Mouse (Mus musculus): ENCODE measurements around the gene D6Ertd527e. TPM values are rescaled to one million over a fixed set of nuclear protein-coding genes. Genes with fewer than 3 reads are reported as not detected.
A peak's percentile ranks its signal among the peaks of the same experiment; 100 is the strongest.

D6Ertd527e gene
- polyA plus RNA-seq, 1 experiment from 2014 or later, result 0.53 TPM

GRCm38 (mm10) chr6:87133520-87133919, 29.0 kb downstream of the D6Ertd527e start:
- DNase-seq (no peak), ATAC-seq (ENCODE audit: insufficient read depth) (no peak)
- no peak overlapping the region for H3K4me3 ChIP-seq (ENCODE audit: low read depth, low read length)
- no peak overlapping the region for H3K9ac ChIP-seq
- no peaks in the 10 kb centered on the region for H3K27me3 ChIP-seq (ENCODE audit: insufficient read depth, low read length)
- TF ChIP-seq CTCF (IDR thresholded peaks at IDR 0.05; ENCODE audit: low read depth), result no peak
- no peak overlapping the region for H3K27ac ChIP-seq (ENCODE audit: low read depth)
- WGBS, result 76% methylated on average over 3 of the region's 3 CpGs
- H3K36me3 ChIP-seq (ENCODE audit: insufficient read depth), result peaks cover 20% of the 10 kb centered on the region; the same call in 1 of the 2 replicates
- no peak overlapping the region for H3K4me2 ChIP-seq
- no peaks in the 10 kb centered on the region for H3K4me1 ChIP-seq (ENCODE audit: insufficient read depth)
- H3K9me3 ChIP-seq (ENCODE audit: low read depth, low read length), result no peaks in the 10 kb centered on the region

- H3K9ac ChIP-seq, result no peak overlapping the region
- no peak overlapping the region for H3K4me3 ChIP-seq (ENCODE audit: low read depth, low read length)
- no peak for TF ChIP-seq CTCF (IDR thresholded peaks at IDR 0.05; ENCODE audit: low read depth)
- no peaks in the 10 kb centered on the region for H3K27me3 ChIP-seq (ENCODE audit: insufficient read depth, low read length)
- no peak overlapping the region for H3K27ac ChIP-seq (ENCODE audit: low read depth)
- no peak for ATAC-seq (ENCODE audit: insufficient read depth)
- WGBS, result 72% methylated on average over 12 of the region's 12 CpGs
- H3K36me3 ChIP-seq (ENCODE audit: insufficient read depth), result peaks cover 20% of the 10 kb centered on the region; the same call in 1 of the 2 replicates
- DNase-seq, result no peak
- no peaks in the 10 kb centered on the region for H3K9me3 ChIP-seq (ENCODE audit: low read depth, low read length)
- H3K4me2 ChIP-seq, result no peak overlapping the region
- H3K4me1 ChIP-seq (ENCODE audit: insufficient read depth), result no peaks in the 10 kb centered on the region
Measured at GRCm38 (mm10) chr6:87133966-87134546, 29.5 kb downstream of the D6Ertd527e start.

GRCm38 (mm10) chr6:87138479-87138878, 33.9 kb downstream of the D6Ertd527e start:
- 70% methylated on average over 5 of the region's 5 CpGs for WGBS
- no peaks in the 10 kb centered on the region for H3K9me3 ChIP-seq (ENCODE audit: low read depth, low read length)
- peaks cover 20% of the 10 kb centered on the region; the same call in 1 of the 2 replicates for H3K36me3 ChIP-seq (ENCODE audit: insufficient read depth)
- H3K27me3 ChIP-seq (ENCODE audit: insufficient read depth, low read length), result no peaks in the 10 kb centered on the region
- no peak for TF ChIP-seq CTCF (IDR thresholded peaks at IDR 0.05; ENCODE audit: low read depth)
- no peak overlapping the region for H3K4me2 ChIP-seq
- no peak overlapping the region for H3K4me3 ChIP-seq (ENCODE audit: low read depth, low read length)
- DNase-seq (no peak), ATAC-seq (ENCODE audit: insufficient read depth) (no peak)
- 0 out of 2 replicates have a peak, but pooled peaks cover 6% of the 10 kb centered on the region for H3K4me1 ChIP-seq (ENCODE audit: insufficient read depth)
- no peak overlapping the region for H3K9ac ChIP-seq
- no peak overlapping the region for H3K27ac ChIP-seq (ENCODE audit: low read depth)

- DNase-seq, result peak; percentile 50
- no peak overlapping the region for H3K4me3 ChIP-seq (ENCODE audit: low read depth, low read length)
- peaks cover 11% of the 10 kb centered on the region for H3K4me1 ChIP-seq (ENCODE audit: insufficient read depth)
- no peaks in the 10 kb centered on the region for H3K9me3 ChIP-seq (ENCODE audit: low read depth, low read length)
- no peak overlapping the region for H3K4me2 ChIP-seq
- H3K9ac ChIP-seq, result no peak overlapping the region
- no peak for TF ChIP-seq CTCF (IDR thresholded peaks at IDR 0.05; ENCODE audit: low read depth)
- H3K27me3 ChIP-seq (ENCODE audit: insufficient read depth, low read length), result no peaks in the 10 kb centered on the region
- no peak overlapping the region for H3K27ac ChIP-seq (ENCODE audit: low read depth)
- 49% methylated on average over 12 of the region's 12 CpGs for whole genome bisulfite sequencing
- ATAC-seq (ENCODE audit: insufficient read depth), result no peak
- H3K36me3 ChIP-seq (ENCODE audit: insufficient read depth), result peaks cover 16% of the 10 kb centered on the region; the same call in 1 of the 2 replicates
Measured at GRCm38 (mm10) chr6:87139796-87140553, 35.4 kb downstream of the D6Ertd527e start.

GRCm38 (mm10) chr6:87142239-87142638, 37.7 kb downstream of the D6Ertd527e start:
- WGBS, result 43% methylated on average over 5 of the region's 5 CpGs
- no peak overlapping the region for H3K9ac ChIP-seq
- H3K4me3 ChIP-seq (ENCODE audit: low read depth, low read length), result no peak overlapping the region
- no peaks in the 10 kb centered on the region for H3K9me3 ChIP-seq (ENCODE audit: low read depth, low read length)
- H3K36me3 ChIP-seq (ENCODE audit: insufficient read depth), result no peaks in the 10 kb centered on the region
- no peak overlapping the region for H3K4me2 ChIP-seq
- no peaks in the 10 kb centered on the region for H3K27me3 ChIP-seq (ENCODE audit: insufficient read depth, low read length)
- peaks cover 11% of the 10 kb centered on the region for H3K4me1 ChIP-seq (ENCODE audit: insufficient read depth)
- no peak for ATAC-seq (ENCODE audit: insufficient read depth)
- H3K27ac ChIP-seq (ENCODE audit: low read depth), result no peak overlapping the region
- peak; percentile 75 for DNase-seq
- no peak for TF ChIP-seq CTCF (IDR thresholded peaks at IDR 0.05; ENCODE audit: low read depth)

- WGBS, result 40% methylated on average over 13 of the region's 13 CpGs
- Histone ChIP-seq H3K9me3 (ENCODE audit: low read depth, low read length) (no peaks in the 10 kb centered on the region), H3K9ac (no peak overlapping the region), H3K4me3 (ENCODE audit: low read depth, low read length) (no peak overlapping the region), H3K27me3 (ENCODE audit: insufficient read depth, low read length) (no peaks in the 10 kb centered on the region), H3K27ac (ENCODE audit: low read depth) (peak overlapping the region; percentile 1; the same call in 1 of the 2 replicates), H3K4me2 (no peak overlapping the region), H3K4me1 (ENCODE audit: insufficient read depth) (peaks cover 11% of the 10 kb centered on the region), H3K36me3 (ENCODE audit: insufficient read depth) (no peaks in the 10 kb centered on the region)
- TF ChIP-seq CTCF (IDR thresholded peaks at IDR 0.05; ENCODE audit: low read depth), result no peak
- ATAC-seq (ENCODE audit: insufficient read depth), result peak; percentile 50
- DNase-seq, result peak; percentile 62
Measured at GRCm38 (mm10) chr6:87143594-87143993, 39.0 kb downstream of the D6Ertd527e start.

GRCm38 (mm10) chr6:87147921-87148320, 43.4 kb downstream of the D6Ertd527e start:
- Histone ChIP-seq H3K4me3 (ENCODE audit: low read depth, low read length) (no peak overlapping the region), H3K27ac (ENCODE audit: low read depth) (no peak overlapping the region), H3K4me1 (ENCODE audit: insufficient read depth) (peaks cover 5% of the 10 kb centered on the region), H3K27me3 (ENCODE audit: insufficient read depth, low read length) (no peaks in the 10 kb centered on the region), H3K9ac (no peak overlapping the region), H3K36me3 (ENCODE audit: insufficient read depth) (no peaks in the 10 kb centered on the region), H3K4me2 (no peak overlapping the region), H3K9me3 (ENCODE audit: low read depth, low read length) (no peaks in the 10 kb centered on the region)
- no peak for TF ChIP-seq CTCF (IDR thresholded peaks at IDR 0.05; ENCODE audit: low read depth)
- WGBS, result 70% methylated on average over 3 of the region's 3 CpGs
- ATAC-seq (ENCODE audit: insufficient read depth), result no peak
- no peak for DNase-seq
